Mouse (Mus musculus): ENCODE measurements around the gene Atad5.

- TF ChIP-seq CTCF (IDR thresholded peaks at IDR 0.05; ENCODE audit: low read depth, low read length) (no peak), POLR2A (IDR thresholded peaks at IDR 0.05; ENCODE audit: extremely low read depth, insufficient read depth, low read length) (no peak)
Measured at GRCm38 (mm10) chr11:80147748-80148147, 58.5 kb downstream of the Atad5 start.

Measured in liver, adult 2 months (tissue).